Mouse (Mus musculus) Muller cell, postnatal 12 days (primary cell): ENCODE measurements around the gene Kcnv2.

Experiments
- DNase-seq: peaks from one replicate; pipeline ENCODE4 v3.0.0-alpha.2; 2015; ENCODE audit errors: inconsistent ontology term

Gene Kcnv2

GRCm38 (mm10) chr19:27322281-27322680, at the start of gene Kcnv2:
TSS of gene Kcnv2 (plus strand) at chr19:27322588.
- DNase-seq: no peak

GRCm38 (mm10) chr19:27273385-27273784, 49.0 kb upstream of the Kcnv2 start:
- DNase-seq: no peak

- DNase-seq: no peak
Observed at GRCm38 (mm10) chr19:27274382-27274781, 48.0 kb upstream of the Kcnv2 start.

GRCm38 (mm10) chr19:27279174-27279573, 43.2 kb upstream of the Kcnv2 start:
- no peak for DNase-seq

- no peak for DNase-seq
Observed at GRCm38 (mm10) chr19:27310039-27310438, 12.3 kb upstream of the Kcnv2 start.

GRCm38 (mm10) chr19:27311311-27311710, 11.1 kb upstream of the Kcnv2 start:
- DNase-seq: no peak

DNA sequence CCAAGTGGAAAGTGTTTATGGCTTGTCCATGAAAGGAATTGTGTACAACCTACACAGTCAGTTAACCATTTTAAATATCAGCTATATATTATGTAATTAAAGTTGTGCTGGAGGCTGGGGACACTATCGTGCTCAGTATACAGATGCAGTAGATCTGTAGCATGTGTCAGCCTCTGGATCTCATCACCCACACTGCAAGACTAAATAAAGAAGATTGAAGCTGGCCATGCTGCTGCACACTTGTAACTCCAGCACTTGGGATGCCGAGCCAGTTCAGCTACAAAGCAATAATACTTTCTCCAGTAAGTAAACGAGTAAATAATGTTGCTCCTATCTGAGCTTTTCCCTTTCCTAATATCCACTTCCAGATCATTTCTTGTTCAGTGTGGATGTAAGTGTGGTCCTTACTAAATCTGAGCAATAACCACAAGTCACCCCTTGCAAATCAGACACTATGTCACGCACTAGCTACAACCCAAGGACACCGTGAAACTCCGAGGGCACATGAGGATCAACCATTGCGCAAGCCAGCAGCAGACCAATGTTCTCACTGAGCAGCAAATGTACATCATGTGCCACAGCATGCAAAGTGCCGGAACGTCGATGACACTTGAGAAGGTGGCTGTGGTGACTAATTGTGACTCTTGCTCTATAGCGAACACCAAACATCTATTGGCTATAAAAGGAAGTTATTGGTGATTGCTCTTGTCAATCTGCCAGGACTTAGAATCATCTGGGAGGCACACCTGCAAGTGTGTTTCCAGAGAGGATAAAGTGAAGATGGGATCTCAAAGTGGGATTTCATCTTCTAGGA, 9.9 kb upstream of the Kcnv2 start:
- no peak for DNase-seq

GRCm38 (mm10) chr19:27313080-27313413, 9.3 kb upstream of the Kcnv2 start:
- DNase-seq: no peak

- DNase-seq: no peak
Observed at GRCm38 (mm10) chr19:27316313-27317258, 5.8 kb upstream of the Kcnv2 start.

GRCm38 (mm10) chr19:27317337-27317736, 5.1 kb upstream of the Kcnv2 start:
- no peak for DNase-seq

- no peak for DNase-seq
Observed at GRCm38 (mm10) chr19:27322911-27323627, 681 bp downstream of the Kcnv2 start.

GRCm38 (mm10) chr19:27325558-27325957, 3.2 kb downstream of the Kcnv2 start:
- no peak for DNase-seq

- DNase-seq: no peak
Observed at GRCm38 (mm10) chr19:27327569-27327968, 5.2 kb downstream of the Kcnv2 start.

- DNase-seq: no peak
Observed at GRCm38 (mm10) chr19:27328166-27328565, 5.8 kb downstream of the Kcnv2 start.

- peak; percentile 17 for DNase-seq
Observed at GRCm38 (mm10) chr19:27328644-27329043, 6.3 kb downstream of the Kcnv2 start.

GRCm38 (mm10) chr19:27332207-27332794, 9.9 kb downstream of the Kcnv2 start:
- DNase-seq: no peak

DNA sequence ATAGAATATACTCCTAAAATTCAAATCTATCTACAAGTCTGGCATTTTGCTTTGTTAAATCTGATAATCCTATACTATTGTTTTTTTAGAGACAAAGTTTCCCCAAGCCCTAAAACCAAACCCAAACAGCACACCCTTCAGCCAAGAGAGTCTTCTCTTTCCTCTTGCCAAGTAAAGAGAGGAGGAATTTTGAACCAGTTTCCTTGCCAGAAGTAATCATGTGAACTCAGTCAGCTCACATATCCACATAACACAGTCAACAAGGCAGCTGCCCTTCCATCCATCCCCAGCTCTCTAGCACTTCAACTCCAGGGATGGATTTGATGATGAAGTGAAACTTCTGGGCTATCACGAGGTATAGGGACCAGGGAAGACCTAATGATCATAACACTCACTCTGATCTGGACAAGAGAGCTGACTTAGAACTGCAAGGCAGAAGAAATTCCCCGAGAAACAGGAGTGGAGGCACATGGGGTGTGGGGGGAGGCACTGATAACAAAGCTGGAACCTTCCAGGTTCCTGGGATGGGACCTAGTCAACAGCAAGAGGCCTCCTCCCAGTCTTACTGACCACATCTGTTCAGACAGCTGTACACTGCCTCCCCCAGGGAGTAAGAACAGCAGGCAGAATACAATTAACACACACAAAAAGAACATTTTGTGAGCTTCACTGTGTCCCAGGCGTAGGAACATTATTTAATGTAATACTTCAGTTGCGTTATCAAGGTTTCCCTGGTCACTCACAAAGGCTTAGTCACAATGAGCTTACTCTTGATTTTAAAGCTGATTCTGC, 13.9 kb downstream of the Kcnv2 start:
- DNase-seq: peak; percentile 20

DNA sequence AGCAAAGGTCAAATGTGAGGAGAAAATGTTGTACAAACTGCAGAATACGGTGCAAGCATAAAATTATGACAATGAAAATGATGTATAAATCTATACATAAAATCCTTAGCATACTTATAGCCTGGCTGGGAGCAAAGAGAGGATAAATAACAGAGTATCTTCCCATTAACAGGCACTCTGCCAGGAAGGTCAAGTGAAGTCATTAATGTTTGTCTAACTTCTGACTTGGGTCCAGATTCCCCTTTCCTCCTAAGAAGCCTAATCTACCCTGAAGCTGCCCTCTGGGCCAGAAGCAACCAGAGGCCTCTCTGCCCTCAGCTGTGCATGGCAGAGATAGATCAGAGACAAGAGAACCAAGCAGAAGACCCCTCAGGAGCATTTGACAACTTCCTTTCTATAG, 24.1 kb downstream of the Kcnv2 start:
- DNase-seq: no peak

DNA sequence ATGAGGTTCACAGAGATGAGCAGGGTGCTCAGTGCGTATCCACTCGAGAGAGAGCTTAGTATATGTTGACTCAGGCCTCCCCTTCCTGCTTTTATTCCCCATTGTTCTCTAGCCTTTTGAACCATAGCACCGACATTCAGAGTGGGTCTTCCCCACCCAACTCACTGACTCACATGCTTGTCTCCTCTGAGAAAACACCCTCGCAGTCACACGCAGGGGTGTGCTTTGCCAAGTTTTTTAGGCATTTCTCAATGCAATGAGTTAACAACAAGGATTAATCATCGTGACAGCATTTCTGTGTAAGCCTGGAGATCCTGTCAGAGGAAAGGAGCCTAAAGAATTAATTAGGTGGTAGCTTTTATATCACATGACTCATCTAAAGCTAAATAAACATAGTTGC, 29.3 kb downstream of the Kcnv2 start:
- peak; percentile 89 for DNase-seq

DNA sequence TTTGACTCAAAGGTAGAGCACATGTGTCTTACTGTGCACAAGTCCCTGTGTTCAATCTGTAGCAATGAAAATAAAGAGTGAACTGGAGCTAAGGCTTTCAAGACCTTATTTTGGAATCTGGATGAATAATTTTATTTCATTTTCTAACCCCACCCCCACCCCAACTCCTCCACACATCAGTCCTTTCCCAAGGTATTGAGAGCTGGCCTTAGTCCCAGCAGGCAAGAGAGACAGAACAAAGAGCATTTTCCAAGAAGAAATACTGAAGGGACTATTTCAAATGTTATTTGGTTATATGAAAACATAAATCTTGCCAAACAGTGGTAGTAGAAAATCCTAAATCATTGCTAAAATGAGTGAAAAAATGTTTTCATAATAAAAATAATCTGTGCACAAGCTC, 38.0 kb downstream of the Kcnv2 start:
- DNase-seq: no peak

DNA sequence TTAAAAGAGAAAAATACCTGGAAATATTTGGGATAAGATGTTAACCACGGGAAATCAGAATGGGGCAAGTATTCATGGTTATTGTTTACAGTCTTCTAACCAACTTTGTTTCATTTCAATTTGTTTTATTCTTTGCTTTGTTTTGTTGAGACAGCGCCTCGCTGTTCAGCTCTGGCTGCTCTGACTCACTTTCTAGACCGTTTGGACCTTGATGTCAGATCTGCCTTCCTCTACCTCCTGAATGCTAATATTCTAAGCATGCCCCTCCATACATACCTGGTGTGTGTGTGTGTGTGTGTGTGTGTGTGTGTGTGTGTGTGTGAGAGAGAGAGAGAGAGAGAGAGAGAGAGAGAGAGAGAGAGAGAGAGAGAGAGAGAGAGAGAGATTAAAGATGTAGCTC, 41.5 kb downstream of the Kcnv2 start:
- no peak for DNase-seq
